Mouse (Mus musculus) megakaryocyte, embryonic 14.5 days (primary cell): ENCODE measurements around the gene Cinp.

Source experiments
- FLI1 ChIP-seq: IDR thresholded peaks from 2 replicates; pipeline ENCODE4 v1.6.1; 2012; ENCODE audit warnings: low read length, inconsistent platforms, mixed read lengths
- GATA1 ChIP-seq: IDR thresholded peaks from 3 replicates; pipeline ENCODE4 v1.6.1; 2012; ENCODE audit warnings: mixed read lengths, low read length, inconsistent platforms, borderline replicate concordance

DNA sequence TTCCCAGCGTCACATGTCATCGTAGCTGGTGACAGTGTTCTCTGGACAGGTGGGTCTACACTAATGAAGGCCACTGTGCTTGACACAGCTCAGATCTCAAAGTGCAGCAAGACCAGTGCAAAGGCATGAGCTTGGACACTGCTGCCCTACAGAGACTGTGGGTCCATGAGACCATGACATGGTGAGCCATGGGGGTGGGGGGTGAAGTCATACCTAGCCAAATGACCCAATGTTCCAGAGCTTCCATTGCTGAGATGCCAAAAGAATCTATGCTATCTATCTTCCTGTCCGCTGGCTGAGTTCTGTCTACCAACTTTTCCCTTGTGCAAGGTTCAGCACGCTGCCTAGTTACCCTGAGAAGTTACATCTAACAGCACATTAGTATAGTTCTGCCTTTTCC, 60.0 kb downstream of the Cinp start:
- no peak for TF ChIP-seq GATA1
- TF ChIP-seq FLI1 = no peak
